Mouse (Mus musculus): ENCODE results near the gene Neurl1b. TPM values are rescaled to one million over a fixed set of nuclear protein-coding genes. Genes with fewer than 3 reads are reported as not detected.

Neurl1b gene
- total RNA-seq, 2 experiments from 2014 or later = 76.7 to 80.8 TPM

DNA sequence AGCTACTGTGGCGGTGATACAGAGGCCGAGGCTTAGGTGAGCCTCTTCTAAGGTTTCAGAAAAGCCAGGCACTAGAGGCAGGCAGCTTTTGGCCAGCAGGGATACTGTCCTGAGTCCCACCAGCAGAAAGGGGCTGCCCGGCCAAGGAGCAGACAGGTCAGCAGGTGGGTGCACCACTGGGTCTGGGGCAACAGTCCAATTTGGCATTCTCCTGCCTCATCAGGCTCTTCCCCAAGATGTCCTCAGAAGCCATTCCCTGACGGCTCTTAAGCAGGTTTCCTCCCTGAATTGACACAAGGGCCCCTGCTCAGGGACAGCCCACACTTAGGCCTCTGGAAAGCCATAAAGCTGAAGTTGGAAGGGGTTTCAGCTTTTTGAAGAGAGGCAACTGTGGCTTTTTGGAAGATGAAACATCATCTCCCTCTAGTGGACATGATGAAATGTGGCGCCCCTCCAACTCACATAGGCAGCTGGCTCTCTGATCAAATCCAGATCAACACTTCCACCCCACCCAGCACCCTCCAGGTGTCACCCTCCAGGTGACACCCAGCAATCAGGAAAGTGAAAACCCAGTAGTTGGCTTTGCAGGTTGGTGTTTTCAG is 37.8 kb downstream of the Neurl1b start:
- peak; percentile 53 to 69 for DNase-seq

DNA sequence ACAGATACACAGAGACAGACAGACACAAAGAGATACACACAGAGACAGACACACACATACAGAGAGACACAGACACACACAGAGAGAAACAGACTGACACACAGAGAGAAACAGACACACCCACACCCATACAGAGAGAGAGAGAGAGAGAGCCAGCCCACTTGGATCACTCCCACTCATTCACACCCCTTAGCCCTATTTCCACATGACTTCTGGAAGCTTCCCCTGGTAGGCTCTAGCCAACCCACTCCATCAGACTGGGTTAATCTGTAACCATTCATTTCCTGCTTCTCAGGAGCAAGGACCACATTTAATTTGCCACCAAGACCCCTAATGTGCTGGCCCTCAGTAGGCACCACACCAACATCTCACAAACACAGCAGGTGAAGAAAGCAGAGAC is 42.9 kb downstream of the Neurl1b start:
- no peak for DNase-seq

DNA sequence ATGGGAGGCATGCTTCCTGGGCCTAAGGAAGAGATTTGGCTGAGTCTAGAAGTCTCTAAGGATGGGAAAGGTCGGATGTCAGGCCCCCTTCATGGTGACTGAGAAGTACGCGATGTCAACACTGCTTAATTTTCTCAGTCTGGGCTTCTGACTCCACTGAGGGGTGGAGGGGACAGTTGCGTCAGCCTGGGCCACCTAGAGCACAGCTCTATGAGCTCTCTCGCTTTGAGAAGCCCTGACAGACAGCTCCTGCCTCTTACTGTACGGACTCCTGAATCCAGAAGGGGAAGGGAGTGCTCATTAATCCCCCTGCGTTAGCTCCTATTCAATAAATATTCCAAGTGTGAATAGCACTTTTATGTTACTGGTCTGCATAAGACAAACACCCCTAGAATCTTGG is 43.4 kb downstream of the Neurl1b start:
- no peak for DNase-seq

DNA sequence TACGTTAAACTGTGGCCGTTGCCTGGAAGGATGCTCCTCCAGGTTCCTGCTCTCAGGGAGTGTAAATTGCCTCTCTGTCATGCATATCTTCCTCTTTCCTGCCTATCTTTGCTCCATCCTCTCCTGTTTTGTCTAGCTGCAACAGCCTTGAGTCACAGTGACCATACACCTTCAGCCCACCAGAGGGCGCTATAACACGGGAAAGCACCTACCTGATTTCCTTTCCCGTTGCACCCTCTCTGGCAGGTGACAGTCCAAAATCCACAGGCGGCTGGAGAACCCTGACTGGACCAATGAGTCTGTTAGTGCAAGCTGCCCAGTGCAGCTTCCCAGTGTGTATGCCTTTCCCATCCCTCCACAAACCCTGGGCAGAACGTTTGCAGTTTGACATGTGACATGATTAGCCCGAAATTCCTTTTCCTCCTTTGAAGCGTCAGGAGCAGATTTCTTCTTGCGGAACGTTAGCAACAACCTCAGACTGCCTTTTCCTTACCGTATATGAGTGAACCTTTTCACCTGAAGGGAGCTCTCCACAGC is 48.1 kb downstream of the Neurl1b start:
- peak; percentile 69 to 74 for DNase-seq

DNA sequence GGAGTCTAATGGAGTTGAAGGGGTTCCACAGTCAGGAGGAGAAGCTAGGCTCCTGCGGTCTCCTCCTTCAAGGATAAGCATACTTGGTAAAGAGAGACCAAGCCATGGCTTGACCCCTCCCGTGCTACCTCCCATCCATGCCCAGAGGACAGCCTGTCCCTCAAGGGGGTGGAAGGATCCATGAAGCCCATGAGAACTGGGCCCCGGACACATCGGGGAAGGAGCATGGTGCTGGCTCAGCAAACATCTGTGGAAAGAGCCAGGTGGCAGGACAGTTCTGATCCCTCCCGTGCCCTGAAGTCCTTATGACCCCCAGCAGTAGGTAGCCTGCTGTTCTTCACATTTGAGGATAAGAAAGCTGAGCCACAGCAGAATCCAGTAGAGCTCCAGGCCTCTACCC is 48.8 kb downstream of the Neurl1b start:
- DNase-seq = no peak

DNA sequence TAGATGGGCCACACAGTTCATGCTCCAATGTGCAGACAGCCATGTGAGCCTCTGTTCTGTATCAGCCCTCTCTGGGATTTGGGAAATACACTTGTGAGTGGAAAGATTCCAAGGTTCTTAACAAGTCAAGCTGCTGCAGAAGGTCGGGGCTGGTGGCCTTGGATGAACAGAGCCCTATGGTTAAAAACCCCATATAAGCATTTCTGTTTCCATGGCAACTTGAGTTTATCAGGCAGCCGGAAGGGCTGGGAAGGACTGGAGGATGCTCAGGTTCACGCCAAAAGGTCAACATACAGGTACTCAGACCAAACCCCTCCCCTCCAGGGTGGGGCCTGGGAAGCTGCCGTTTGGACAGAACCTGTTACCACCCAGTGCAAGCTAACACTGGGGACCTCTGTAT is 49.4 kb downstream of the Neurl1b start:
- DNase-seq = no peak

DNA sequence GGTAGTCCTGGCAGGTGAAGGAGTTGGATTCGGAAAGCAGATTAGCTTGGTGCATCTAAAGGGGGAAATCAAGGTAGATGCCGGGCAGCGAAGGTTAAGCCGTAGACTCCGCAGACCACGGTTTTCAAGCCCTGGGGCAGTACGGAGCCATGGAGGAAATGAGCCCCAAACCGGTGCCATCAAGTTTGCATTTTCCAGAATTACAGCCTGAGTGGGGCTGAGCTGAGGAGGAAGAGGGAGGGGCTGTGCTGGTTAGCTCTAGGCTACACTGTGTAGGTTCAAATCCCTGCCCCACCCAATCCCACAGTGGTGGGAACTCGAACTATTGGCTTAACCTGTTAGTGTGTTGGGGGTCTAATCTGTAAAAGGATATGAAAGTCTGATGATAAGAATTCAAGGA is 49.9 kb downstream of the Neurl1b start:
- no peak for DNase-seq

DNA sequence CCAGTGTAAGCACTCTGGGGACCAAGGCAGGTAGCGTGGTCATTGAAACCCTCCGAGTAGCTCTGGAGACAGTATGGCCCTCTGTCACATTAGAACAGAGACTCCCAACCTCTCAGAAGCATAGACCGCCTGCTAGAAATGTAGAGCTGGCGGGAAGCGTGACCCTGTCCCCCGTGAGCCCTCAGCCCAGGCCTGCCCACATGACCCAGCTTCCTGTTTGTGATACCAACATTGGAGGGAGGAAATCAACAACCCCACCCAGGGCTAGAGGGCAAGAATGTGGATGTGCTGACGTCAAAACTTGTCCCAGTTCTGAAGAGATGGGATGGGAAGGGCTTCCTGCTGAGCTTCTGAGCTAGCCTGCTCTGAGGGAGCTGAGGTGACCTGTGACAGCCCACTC is 50.3 kb downstream of the Neurl1b start:
- DNase-seq = no peak

DNA sequence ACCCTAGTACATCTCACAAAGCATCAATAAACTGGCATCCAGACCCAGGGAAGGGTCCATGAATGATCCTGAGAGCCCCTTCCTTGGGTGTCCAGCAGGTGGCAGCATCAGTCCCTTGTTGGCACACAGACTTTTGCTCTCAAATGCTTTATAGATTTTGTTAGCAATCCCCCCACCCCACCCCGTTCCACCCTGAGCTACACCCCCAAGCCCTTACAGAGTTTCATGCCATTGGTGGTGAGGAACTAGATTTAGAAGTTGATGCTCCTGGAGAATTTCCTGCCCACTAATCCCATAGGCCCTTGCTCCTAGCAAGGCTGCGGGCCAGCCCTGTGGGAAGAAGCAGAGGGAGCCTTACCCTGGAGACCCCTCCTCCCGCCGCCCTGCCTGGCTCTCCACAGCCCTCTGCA is 52.1 kb downstream of the Neurl1b start:
- DNase-seq = peak; percentile 69 to 78

DNA sequence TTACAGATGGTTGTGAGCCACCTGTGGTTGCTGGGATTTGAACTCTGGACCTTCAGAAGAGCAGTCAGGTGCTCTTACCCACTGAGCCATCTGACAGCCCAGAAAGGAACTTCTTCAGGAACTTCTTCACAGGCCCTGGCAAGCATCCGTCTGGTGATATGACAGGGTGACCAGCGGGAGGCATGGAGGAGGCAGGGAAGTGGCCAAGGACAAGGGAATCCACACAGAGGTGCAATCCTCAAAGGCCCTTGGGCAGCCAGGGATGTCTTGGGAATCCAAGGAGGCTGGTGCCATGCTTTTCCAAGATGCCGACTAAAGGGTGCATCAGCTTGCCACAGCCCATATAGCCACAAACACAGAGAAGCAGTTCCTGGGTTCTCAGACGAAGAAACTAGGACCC is 53.0 kb downstream of the Neurl1b start:
- no peak for DNase-seq

DNA sequence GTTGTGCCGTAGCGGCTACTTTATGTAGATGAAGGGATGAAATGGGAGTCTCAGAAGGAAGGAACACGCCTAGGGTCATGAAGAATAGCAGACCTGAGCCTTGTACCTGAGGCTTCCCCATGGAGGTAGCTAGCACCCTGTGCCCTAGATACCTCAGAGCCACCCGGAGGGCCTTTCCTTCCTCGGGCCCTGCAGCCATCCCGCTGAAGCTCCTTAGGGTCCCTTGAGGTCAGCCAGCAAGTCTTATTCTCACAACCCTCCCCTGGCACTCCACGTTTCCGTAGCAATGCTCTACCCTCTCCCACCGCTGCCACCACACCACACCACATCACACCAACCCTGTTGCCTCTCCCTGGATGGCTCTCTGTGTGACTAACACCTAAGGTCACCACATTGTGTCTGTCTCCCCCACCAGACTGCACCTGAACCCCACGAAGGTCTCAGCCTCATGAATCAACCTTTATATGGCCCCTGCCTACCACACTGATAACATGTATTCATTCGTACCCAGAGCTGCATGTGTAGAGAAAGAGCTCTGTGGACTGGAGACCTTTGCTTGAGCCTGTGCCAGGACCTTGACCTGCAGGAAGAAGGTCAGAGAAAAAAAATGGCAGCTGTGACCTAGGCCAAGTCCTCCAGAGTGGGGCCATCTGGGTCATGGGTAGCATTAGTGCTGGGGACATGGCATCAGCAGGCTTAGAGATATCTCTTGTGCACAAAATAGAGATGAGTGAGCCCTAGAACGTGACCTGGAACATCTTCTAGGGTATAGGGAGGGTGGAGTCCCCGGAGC is 53.7 kb downstream of the Neurl1b start:
- DNase-seq = no peak

DNA sequence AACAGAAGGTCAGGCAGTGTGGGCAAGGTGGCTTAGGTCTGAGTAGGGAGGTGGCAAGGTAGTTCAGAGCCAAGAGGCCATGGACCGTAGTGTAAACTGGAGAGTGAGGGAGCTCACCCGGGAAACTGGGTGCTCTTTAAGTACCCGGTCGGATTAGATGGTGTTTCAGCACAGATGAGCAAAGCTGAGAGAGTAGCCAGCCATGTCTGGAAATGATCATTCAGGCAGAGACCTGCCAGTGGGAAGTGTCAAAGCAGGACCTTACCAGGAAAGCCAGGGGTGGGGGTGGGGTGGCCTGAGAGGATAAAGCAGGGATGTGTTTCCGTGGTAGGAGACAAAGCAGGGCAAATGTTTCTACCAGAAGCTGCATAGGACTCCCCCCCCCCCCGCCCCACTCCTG is 62.2 kb downstream of the Neurl1b start:
- DNase-seq = no peak

DNA sequence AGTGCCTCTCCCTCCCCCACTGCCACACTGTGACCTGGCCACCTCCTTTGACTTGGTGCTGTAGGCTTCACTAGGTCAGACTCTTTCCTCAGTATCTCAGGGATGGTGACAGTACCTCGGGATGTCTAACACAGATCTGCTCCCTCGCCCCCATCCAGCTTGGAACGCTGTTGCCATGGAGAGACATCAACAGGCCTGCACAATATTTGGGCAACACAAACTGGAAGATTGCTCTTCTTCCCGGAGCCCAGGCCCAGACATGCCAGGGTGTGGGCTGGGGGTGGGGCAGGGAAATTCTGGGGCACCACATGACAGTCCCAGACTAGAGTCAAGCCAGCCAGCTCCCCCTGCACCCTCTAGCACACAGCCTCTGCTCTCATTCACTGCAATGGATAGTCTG is 64.0 kb downstream of the Neurl1b start:
- DNase-seq = no peak

DNA sequence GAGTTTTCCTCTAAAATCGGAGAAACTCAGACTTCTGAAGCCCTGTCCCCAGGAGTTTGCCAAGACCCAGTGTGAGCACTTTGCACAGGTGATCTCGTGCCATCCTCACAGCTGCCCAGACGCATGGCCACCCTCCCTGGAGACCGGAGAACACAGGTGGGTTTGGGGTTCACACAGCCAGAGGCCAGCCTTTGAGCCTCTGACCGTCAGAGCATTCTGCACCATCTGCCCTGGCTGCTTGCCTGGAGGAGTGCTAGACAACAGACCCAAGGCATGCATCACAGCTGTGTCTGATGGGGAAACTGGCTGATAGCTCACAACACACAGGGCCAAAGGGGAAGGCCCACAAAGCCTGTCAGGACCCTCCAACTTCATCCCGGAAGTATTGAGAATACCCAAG is 65.0 kb downstream of the Neurl1b start:
- DNase-seq = no peak

DNA sequence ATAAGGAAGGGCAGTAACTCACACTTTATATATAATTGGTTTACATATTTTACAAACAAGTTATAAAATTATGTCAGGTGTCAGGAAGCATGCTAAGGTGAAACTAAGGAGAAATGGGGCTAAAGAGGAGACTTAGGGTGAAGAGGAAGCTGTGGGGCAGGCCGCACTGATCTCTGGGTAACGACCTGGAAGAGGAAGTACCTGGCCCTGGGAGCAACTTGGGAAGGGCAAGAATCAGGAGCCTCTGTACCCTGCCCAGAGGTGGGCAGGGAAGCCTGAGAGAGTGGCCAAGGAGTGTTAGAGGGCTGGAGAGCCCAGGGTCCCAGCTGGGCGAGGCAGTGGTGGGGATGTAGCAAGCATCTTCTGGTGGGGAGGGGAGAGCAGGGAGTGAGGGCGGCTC is 66.3 kb downstream of the Neurl1b start:
- no peak for DNase-seq

DNA sequence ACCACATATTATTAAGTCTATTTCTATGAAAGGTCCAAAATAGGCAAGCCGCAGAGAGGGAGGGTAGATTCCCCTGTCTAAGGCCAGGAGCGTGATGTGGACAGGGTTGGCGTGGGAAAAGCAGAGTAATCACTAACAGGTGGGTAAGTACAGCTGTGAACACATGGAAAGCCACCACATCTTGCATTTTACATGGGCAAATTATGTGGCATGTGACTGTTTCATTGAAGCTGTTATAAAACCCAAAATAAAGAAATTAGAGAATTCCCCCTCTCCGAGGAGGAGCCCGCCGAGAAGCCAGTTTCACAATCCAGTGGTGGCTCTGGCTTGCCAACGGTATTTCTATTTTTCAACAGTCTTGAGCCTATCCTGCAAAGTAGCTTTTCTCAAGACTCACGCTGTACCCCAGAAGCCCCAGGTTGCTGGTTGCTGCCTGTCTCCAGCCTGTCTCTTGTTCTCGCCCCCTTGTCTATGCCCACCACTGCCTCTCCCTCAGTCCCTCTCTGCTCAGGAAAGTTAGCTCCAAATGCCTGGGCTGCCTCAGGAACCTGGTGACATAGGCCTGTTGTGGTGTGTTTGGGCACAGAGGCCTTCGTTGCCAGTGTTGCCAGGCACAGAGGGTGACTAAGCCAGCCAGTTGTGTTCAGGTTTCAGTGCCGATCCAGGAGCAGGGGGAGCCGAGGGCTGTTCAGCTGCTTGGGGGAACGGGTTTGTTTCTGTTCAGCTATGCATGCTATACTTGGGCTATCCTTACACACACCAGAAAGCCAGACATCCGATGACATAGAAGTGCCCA is 70.2 kb downstream of the Neurl1b start:
- no peak for DNase-seq

DNA sequence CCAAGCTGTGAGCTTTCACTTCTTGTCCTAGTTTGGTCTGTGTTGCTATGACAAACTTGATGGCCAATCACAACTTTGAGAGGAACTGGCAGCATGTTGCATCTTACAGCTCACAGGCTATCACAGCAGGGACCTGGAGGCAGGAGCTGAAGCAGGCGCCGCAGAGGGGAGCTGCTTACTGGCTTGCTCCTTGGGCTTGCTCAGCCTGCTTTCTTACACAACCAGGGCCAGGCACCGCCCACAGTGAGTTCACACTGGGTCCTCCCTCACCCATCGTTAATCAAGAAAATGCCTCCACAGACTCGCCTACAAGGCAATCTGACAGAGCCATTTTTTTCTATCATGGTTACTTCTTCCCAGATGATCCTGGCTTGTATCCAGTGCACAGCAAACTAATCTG is 72.6 kb downstream of the Neurl1b start:
- no peak for DNase-seq

DNA sequence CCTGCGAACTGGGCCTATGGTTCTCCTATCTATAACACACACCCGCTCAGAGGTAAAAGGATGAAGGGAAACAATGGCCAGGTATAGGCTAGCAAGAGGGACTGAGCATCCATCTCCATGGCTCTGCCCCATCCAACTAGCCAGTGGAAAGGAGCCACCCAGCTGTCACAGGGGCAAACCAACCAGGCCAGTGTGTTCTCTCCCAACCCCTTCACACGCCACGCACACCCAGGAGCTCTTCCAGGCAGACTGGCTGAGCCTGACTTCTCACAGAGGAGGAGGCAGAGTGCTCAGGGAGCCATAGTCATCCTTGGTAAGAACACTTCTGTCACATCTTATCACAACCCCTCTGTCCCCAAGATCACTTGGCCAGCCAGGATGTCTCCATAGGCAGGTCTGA is 73.3 kb downstream of the Neurl1b start:
- DNase-seq = no peak

DNA sequence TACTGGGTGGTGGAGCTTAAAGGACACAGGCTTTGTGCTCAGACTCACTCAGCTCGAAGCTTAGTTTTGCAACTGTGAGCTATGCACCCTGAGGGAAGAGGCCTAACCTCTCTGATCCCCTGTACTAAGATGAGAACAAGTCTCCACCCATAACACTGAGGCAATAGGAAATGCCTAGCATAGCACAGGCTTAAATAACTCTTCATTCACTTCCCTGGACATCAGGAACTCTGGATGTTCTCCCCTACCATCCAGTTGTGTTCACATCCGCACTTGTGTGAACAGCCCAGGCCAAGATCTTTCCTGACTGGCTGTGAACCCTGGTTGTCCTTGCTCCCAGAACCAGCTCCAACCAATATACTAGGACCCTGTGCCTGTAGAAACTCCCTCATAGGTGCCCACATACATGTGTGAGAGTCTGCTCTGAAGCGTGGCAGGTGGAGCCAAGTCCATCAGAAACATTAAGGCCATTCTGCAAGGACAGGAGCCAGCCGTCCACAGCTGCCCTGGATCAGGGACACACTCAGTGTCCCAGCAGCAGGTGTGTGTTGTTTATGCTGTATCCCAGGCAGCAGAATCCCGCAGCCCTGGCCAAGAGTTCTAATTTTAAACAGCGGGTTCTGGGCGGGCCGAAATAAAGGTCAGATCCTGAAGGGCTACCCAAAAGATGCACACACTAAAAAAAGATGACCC is 74.2 kb downstream of the Neurl1b start:
- DNase-seq = no peak

DNA sequence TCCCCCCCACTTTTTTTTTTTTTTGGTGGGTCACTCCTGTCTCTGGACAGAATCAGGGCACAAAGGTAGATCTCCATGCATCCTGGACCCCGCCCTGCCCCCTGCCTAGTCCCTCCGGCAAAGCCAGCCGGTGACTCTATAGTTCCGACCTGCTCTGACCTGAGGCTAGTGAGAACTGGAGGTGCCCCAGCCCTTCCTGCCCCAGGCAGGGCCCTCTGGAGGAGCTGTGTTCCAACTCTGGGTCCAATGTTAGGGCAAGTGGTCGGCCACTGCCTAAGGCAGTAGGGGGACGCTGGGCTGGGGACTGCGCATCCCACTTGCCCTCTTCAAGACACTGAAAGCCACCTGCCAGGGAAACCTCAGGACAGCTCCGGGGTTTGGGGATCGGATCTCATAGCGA is 75.4 kb downstream of the Neurl1b start:
- no peak for DNase-seq

DNA sequence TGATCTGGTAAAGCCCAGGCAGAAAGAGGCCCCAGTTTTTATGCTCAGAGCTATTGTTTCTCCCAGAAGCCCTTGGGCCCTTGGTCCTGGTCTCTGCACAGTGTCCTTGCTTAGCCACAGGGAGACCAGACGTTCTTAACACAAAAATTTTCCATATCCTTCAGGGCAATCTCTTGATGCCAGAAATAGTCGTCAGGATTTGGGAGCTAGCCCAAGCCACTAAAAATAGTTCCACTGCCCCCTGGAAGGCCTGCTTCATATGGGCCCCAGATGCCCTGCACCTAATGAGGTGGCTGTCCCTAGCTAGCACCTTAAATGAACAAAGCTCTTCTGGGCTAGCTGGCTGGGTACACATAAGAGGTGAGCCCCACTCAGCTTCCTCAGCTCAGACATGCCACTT is 76.3 kb downstream of the Neurl1b start:
- no peak for DNase-seq

DNA sequence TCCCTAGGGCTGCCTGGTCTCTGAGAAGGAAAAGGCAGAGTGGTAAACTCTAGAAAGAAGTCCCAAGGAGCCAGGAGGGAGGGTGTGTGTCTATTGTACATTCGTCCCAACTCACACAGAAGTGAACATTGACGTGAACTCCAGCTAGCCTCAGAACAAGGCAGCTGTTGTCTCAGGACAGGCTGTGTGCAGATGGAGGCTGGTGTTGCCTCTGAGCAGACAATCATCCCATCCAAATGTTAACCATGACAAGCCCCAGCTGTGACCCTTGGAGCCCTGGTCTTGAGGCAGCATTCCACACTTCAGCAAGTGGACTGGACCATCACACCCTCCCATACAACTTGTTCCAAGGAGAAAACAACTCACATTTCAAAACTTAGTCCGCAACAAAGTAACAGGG is 77.6 kb downstream of the Neurl1b start:
- DNase-seq = no peak

Measured in layer of hippocampus, postnatal 36 days (tissue).